Mouse (Mus musculus): ENCODE results near the gene Rrh.

- TF ChIP-seq CTCF (conservative IDR thresholded peaks at IDR 0.05 in 1 of 2, IDR thresholded peaks at IDR 0.05 in 1 of 2; ENCODE audit: low read depth in 2 of 2, low read length in 2 of 2): no peak
- no peak for TF ChIP-seq TBP (conservative IDR thresholded peaks at IDR 0.05; ENCODE audit: low read depth, low read length)
- no peak for TF ChIP-seq MAFK (IDR thresholded peaks at IDR 0.05; ENCODE audit: insufficient replicate concordance, low read length)
- TF ChIP-seq MXI1 (IDR thresholded peaks at IDR 0.05; ENCODE audit: low read depth, low read length): no peak
- TF ChIP-seq POLR2A (IDR thresholded peaks at IDR 0.05; ENCODE audit: low read depth, low read length): no peak
- no peak for TF ChIP-seq ZC3H11A (IDR thresholded peaks at IDR 0.05; ENCODE audit: low read depth, low read length)
These were observed 56.3 kb downstream of the Rrh start for GRCm38 (mm10) chr3:129766106-129766505.
